Mouse (Mus musculus) cerebellum, postnatal 10 days (tissue): Measurements from ENCODE around the gene Olfr867.
A peak's percentile ranks its signal among the peaks of the same experiment; 100 is the strongest.

Source experiments
- DNase-seq, 2 experiments: peaks; one replicate each; pipeline ENCODE4 v3.0.0; 2021; ENCODE audit warnings: mixed read lengths in 2 of 2

The Olfr867 gene

GRCm38 (mm10) chr9:20057462-20057861, at the start of gene Olfr867:
Gene Olfr867 (minus strand): TSS chr9:20057562.
- DNase-seq: no peak

- no peak for DNase-seq
Measured at GRCm38 (mm10) chr9:20098326-20098725, 41.0 kb upstream of the Olfr867 start, which contains the start of gene Olfr868. Gene Olfr868 (plus strand): TSS chr9:20098626.

GRCm38 (mm10) chr9:20073523-20074177, 16.3 kb upstream of the Olfr867 start:
- DNase-seq: peak; percentile 1 to 15

DNA sequence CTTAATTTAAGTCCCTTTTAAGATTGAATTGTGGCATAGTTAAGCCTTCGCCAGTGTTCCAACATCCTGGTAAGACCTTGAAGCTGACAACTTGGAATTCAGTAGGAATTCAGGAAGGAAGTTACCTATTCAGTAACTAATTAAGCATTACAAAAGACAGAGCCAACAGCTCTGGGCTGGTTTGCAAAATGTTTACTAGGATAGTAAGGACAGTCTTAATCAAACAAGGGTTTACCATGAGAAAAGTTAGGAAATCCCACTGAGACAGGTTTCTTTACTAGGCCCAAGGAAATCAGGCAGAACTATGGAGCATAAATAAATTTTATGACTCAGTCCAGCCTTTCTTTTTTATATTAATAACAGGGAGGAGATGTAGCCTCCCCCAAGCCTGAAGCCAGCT, 13.9 kb upstream of the Olfr867 start:
- DNase-seq: no peak

DNA sequence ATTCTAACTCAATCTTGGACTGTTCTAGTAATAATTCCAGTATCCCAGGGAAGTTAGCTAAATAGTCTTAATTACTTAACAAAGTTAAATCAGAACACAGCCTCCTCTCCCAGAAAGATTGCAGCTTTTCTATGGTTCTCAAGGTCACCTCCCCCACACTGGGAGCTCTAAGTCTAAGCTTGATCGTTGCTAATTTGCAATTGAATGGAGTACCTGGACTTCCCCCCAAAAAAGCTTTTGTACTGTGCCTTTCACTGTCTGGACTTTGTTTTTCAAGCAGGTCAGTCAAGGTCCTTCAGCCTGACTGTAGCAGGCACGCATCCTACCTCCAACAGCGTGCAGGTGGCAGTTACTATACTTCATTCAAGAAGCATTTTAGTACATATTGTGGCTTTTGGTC, 12.9 kb upstream of the Olfr867 start:
- DNase-seq: no peak

- no peak for DNase-seq
Measured at GRCm38 (mm10) chr9:20047964-20048363, 9.4 kb downstream of the Olfr867 start.

- DNase-seq: no peak
Measured at GRCm38 (mm10) chr9:20027935-20028334, 29.4 kb downstream of the Olfr867 start, which contains the start of gene Olfr866. Gene Olfr866 (minus strand): TSS chr9:20028035.
